Mouse (Mus musculus): ENCODE measurements around the gene Cdc34.

GRCm38 (mm10) chr10:79636287-79636686 is 45.7 kb upstream of the Cdc34 start:
- TF ChIP-seq CTCF (conservative IDR thresholded peaks at IDR 0.05; ENCODE audit: low read length) (no peak), POU5F1 (IDR thresholded peaks at IDR 0.05; ENCODE audit: borderline replicate concordance, low read length) (no peak)
